Mouse (Mus musculus) bone marrow macrophage, adult 2 months (primary cell): Measurements from ENCODE around the gene Lpar3.

Source experiments
- CTCF ChIP-seq: IDR thresholded peaks from 2 replicates; pipeline ENCODE4 v1.5.1; 2012; ENCODE audit warnings: low read depth, mild to moderate bottlenecking, low read length, moderate library complexity
- POLR2A ChIP-seq: IDR thresholded peaks from 2 replicates; pipeline ENCODE4 v1.6.1; 2012; ENCODE audit warnings: mild to moderate bottlenecking, low read depth, low read length, borderline replicate concordance

GRCm38 (mm10) chr3:146184992-146185657, 35.6 kb upstream of the Lpar3 start:
- TF ChIP-seq POLR2A (no peak), CTCF (peak; percentile 78)
